Mouse (Mus musculus) cerebellum, postnatal 36 days (tissue): ENCODE results near the gene Cdipt.
A peak's percentile ranks its signal among the peaks of the same experiment; 100 is the strongest.

ENCODE experiments used
- DNase-seq, 2 experiments: peaks; one replicate each; pipeline ENCODE4 v3.0.0; 2021 to 2022; ENCODE audit warnings: mixed read lengths in 2 of 2

Cdipt gene

DNA sequence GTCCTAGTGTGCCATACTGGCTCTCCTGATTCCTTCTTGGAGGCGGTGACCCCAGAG is at the start of gene Cdipt:
TSS of gene Cdipt (plus strand) at position 22 of the 57 bp plus-strand sequence.
- no peak for DNase-seq

DNA sequence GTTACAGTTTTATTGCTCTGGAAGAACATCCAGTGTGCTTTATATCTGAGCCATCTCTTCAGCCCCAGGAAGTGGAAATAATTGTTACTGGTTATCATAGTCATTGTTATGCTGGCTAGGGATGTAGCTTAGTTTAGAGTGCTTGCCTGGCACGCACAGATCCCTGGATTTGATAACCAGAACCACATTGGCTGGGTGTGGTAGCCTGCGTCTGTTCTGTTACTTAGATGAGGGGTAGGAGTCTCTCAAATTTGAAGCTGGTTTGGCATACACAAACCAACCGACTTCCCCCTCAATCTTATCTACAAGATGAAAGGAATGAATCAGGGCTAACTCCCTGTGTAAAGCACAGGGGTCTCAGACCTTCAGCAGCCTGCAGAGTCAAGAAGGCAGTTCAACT is 49.4 kb upstream of the Cdipt start:
- DNase-seq: no peak

GRCm38 (mm10) chr7:126928384-126929037 is 47.2 kb upstream of the Cdipt start, which contains the start of gene Kctd13:
TSS of gene Kctd13 (plus strand) at chr7:126928879.
- DNase-seq: peak; percentile 90 to 93

DNA sequence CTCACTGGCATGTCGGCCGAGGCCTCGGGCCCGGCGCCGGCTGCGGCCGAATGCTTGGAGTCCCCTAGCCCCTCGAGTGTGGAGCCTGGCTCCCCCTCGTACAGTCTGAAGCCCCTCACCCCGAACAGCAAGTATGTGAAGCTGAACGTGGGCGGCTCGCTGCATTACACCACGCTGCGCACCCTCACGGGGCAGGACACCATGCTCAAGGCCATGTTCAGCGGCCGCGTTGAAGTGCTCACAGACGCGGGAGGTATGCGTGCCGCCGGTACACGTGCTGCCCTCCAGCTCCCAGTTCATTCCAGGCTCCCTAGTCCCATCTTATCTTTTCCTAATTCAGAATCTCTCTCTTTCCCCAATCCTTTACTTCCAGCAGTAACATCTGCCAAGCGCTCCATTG is 46.7 kb upstream of the Cdipt start:
- DNase-seq: no peak

GRCm38 (mm10) chr7:126932652-126933051 is 43.1 kb upstream of the Cdipt start:
- no peak for DNase-seq

GRCm38 (mm10) chr7:126941171-126941570 is 34.5 kb upstream of the Cdipt start:
- no peak for DNase-seq

- DNase-seq: no peak
Measured at GRCm38 (mm10) chr7:126941801-126942200, 33.9 kb upstream of the Cdipt start.

- peak in 1 of 2 experiments; percentile 62 for DNase-seq
Measured at GRCm38 (mm10) chr7:126946530-126946929, 29.2 kb upstream of the Cdipt start.

- DNase-seq: no peak
Measured at GRCm38 (mm10) chr7:126948626-126949025, 27.1 kb upstream of the Cdipt start.

GRCm38 (mm10) chr7:126949403-126949792 is 26.3 kb upstream of the Cdipt start, which contains the start of gene Asphd1:
TSS of gene Asphd1 (minus strand) at chr7:126949582.
- DNase-seq: no peak

DNA sequence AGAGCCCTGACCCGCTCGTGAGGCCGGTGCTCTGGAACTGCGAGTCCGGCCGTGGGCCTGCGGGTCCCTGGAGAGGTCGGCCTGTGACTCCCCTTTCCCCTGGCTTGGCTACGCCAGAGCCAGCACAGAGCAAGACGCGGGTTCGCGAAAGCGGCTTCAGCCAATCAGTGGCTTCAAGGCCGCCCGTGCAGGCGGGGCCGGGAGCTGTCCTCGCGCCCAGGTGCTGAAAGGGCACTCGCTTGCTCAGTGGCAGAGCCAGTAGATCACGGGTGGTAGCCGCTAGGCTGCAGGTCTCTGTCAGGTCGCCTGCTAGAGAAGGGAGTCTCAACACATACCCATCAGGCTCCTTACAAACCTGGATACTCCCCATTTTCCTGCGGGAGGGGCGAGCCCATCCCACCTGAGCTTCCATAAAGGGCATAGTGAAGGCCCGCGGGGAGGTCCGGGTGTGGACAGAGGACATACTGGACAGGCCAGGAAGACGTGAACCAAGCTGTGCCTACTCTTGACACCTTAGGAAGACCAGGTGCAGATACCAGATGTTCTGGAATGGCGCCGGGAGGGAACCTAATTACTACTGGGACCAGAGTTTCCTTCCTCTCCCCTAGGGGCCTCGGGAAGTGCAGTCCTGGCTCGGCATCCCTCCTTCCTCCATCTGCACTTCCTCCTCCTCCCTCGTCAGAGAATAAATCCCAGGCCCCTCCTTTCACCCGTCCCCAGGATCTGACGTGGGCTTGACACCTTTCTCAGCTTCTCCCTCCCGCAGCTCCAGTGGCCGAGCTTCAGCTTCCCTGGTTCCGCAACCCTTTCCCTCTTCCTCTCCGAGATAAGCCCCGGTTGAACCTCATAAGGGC is 25.7 kb upstream of the Cdipt start, which contains the start of gene Sez6l2:
TSS of gene Sez6l2 (plus strand) at position 771 of the 854 bp plus-strand sequence.
- peak; percentile 90 to 91 for DNase-seq

DNA sequence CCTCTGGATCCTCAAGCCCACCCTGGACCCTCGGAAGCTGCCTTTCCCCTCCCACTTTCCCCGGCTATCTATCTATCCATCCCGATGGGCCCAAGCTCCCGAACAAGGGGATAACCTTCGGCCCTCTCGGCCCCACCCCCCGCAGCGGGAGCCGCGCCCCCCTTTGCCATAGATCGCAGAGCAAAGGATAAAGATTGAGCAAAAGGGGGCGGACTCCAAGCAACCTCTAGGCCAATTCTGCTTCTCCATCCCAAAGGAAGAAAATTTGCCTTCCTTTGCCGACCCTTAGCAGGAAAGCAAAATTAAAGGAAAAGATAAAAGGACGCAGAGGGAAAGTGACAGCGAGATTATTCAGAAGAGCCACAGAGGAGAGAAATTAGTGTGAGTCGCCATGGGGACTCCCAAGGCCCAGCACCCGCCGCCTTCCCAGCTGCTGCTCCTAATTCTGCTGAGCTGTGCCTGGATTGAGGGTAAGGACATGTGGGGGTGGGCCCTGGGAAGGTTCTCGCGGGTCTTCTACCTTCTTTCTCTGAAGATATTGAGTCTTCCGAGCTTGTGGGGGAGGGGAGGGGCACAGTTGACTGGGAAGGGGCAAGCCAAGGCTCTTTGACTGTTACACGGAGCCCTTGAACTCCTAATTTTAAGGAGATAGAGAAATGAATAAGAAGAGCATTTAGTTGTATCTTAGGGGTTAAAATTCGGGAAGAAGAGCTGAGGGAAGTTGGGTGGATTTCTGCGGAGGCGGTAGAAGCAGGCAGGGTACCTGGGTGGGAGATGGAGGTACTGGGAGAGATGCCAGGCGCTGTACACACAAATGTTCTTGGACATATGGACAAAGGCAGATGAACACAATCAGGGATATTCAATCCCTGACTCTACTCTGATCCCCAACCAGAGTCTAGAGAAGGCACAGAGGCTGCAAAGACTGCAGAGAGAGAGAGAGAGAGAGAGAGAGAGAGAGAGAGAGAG is 24.8 kb upstream of the Cdipt start:
- peak; percentile 45 to 55 for DNase-seq

- DNase-seq: peak in 1 of 2 experiments; percentile 38
Measured at GRCm38 (mm10) chr7:126951741-126952140, 24.0 kb upstream of the Cdipt start.

DNA sequence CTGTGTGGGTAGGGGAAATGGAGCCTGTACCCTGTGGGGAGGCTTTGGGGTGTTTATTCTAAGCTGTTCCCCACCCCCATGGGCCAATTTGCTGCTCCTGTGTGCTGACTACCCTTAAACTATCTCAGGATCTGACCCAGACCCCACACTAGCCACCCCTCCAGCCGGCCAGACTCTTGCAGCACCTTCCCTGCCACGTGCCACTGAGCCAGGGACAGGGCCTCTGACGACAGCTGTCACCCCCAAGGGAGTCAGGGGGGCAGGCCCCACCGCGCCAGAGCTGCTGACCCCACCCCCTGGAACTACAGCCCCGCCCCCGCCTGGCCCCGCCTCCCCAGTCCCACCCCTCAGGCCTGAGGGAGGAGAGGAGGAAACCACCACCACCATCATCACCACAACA is 23.1 kb upstream of the Cdipt start:
- DNase-seq: no peak

GRCm38 (mm10) chr7:126955125-126955524 is 20.6 kb upstream of the Cdipt start:
- DNase-seq: no peak

- DNase-seq: no peak
Measured at GRCm38 (mm10) chr7:126959780-126960179, 15.9 kb upstream of the Cdipt start.

DNA sequence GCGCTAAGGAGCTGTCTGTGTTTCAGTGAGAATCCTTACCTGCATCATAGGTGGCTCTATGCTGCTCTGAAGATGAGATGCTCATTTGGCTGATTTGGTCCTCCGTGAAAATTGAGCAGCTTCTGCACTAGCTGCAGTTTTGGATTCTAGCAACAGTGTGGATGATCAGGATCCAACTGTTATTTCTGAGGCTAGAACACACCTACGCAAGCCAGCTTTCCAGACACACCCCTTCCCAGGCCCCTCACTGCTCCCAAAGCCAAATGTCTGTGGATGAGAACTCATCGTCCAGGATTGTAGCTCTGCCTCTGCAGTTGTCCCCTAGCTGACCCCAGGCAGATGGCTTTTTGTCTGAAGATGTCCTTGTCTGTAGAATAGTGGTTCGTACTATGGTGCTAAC is 14.6 kb upstream of the Cdipt start:
- no peak for DNase-seq

- DNase-seq: no peak
Measured at GRCm38 (mm10) chr7:126961965-126962364, 13.7 kb upstream of the Cdipt start.

DNA sequence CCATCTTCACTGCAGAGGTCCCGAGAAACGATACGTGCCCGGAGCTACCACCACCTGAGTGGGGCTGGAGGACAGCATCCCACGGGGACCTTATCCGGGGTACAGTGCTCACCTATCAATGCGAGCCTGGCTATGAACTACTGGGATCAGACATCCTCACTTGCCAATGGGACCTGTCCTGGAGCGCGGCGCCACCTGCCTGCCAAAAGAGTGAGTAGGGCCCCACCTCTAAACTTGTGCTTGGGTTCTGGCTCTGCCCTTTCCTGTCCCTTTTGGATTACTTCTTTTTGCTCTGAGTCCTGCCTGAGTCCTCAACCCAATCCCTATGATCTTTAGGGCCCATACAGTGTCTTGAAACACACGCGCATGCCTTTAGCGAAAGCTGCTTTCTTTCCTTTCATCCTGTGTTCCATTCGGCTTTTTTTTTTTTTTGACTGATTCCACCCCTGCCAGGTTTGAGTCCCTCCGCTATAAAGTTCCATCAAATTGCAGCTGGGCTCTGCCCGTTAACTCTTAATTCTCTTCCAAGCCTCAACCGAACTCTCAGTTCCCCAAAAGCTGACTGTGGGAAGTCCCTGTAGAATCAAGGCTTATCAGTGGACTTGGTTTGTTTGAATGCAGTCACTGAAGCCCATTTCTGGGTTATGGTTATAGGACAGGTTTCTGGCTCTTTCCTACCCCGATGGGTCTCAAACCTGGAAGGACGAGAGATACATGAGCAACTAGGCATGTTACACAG is 12.0 kb upstream of the Cdipt start:
- peak in 1 of 2 experiments; percentile 50 for DNase-seq

GRCm38 (mm10) chr7:126965568-126965967 is 10.1 kb upstream of the Cdipt start:
- peak; percentile 77 to 79 for DNase-seq

- DNase-seq: no peak
Measured at GRCm38 (mm10) chr7:126967361-126967760, 8.4 kb upstream of the Cdipt start.

DNA sequence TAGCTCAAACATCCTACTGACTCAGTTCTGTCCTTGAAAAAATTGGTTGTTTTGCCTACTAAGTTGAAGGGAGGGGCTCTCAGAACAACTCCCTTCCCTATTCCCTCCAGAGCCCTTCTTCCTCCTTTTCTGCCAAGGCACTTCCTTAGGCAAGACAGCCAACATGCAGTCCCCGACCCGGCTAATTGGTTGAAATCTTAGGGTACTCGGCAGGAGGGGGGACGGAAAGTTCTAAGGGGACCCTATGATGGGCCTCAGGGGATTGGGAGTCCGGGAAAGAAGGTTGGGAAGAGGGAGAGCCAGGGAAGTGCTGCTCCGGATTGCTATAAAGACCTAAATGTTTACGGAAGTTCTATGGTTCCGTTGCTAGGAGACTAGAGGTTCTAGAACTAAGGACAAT is 221 bp upstream of the Cdipt start:
- DNase-seq: no peak
